Mouse (Mus musculus): ENCODE data around the gene Gss. TPM values are rescaled to one million over a fixed set of nuclear protein-coding genes. Genes with fewer than 3 reads are reported as not detected.
"Not testable (repeated sequence)": the region's sequence is repeated elsewhere in the genome, so short reads cannot be mapped to it uniquely, and the experiment has no call there.

Gene Gss
- total RNA-seq, 2 experiments from 2014 or later: 41.4 to 67.5 TPM

DNA sequence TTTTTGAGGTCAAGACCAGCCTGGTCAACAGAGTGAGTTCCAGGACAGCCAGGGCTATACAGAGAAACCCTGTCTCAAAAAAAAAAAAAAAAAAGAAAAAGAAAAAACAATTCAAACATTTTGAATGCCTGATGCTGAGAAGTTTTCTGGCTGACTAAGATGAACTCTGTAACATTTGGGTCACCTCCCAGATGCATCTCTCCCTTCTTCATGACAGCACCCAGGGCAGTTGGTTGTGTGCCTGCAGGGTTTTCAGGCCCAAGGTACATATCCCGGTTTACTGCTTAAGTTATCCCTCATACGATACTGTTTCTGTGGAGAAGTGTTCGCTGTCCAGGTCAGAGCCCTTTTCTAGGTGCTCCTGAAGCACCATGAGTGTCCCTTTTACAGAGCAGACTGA is 12.3 kb downstream of the Gss start:
- DNase-seq (ENCODE audit: low spot score in 2 of 2): no peak

DNA sequence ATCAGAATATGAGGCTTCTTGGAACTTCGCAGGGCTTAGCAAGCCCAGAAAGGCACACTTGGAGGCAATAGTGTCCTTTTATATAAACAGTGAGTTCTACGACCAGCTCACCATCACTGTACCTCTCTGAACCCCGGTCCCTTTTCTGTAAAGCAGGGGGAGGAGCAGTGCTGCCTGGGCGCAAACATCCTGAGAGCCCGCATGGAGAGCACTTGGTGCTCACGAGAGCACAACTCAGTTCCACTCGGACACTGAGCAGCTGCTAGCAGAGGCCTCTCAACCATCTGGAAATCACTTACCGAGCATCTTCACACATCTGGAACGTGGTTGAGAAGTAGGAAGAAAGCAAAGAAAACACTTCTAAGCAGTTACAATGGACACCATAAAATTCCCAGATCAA is 16.0 kb downstream of the Gss start:
- DNase-seq (ENCODE audit: low spot score in 2 of 2): no peak

DNA sequence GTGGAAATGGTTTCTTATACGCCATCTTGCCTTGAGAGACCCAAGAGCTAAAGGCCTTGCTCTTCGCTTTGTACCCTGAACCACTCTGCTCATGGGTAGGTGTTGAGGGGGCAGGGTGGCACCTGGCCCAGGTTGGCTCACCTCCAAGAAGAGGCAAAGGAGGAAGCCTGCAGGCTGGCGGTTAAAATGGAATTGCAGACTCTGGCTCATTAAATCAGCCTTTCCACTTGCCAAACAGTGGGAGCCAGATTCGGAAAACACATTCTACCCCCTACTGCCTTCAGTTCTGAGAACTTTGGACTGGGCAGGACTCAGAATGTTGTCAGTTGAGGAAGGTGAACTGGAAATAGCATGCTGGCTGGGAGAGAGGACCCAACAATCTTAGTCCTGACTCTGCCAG is 17.9 kb downstream of the Gss start:
- DNase-seq (ENCODE audit: low spot score in 2 of 2): no peak

DNA sequence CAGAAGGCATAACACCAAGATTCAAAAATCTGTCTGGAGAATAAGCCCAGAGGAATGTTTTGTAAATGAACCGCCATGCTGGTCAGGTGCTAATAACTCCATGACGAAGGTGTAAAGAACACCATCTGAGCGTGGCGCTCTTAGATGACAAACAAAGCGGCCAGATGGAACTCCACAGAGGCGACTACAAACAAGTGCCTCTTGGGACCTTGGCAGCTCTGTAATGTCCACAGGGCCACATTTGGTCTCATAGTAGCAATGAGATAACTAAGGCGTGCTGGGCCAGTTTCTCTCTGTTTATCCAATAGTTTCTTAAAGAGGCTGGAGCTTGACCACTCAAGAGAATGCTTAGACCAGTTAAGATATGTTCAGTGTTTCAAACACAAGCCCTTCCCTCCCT is 18.6 kb downstream of the Gss start:
- no peak for DNase-seq (ENCODE audit: low spot score in 2 of 2)

DNA sequence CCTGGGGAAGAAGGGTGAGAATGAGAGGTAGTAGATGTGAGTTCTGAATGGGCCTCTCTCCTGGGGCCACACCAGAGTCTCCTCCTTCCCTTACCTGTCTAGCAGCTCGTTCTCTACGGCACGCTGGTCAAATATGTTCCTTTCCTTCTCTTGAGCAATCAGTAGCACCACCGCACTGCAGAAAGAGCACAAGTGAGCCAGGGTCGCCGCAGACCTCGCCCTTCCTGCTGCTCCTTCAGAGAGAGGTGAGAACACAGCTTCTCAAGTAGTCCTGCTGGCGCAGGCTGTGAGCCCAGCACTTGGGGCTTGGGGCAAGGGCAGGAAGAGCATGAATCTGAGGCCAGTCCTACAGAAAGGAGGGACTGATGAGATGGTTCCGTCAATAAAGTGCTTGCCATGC is 19.6 kb downstream of the Gss start:
- DNase-seq (ENCODE audit: low spot score in 2 of 2): no peak

DNA sequence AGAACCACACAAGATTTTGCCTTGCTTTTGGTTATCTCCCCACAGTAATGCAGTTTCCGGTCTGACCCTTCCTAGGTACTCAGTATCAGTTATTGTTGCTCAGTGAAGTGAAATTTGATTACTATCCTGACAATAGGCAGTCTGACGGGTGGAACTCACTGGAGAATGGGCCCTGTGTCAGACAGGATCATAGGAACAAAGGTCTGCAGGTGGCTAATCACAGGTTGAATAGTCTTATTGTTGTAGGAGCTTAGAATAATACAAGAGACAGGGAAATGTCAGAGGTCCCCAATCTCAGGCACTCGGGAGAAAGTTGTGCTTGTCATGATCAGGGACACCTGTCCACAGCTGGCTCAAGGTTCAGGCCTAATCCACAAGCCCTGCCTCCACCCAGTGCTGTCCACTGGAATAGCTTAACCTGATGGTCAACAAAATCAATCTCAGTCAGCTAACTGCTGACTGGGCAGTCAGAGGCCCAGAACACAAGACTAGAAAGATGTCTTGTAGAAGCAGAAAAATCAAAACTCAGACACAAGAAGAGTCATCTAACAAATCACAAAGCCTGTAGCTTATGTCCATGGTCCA is 23.3 kb downstream of the Gss start:
- DNase-seq (ENCODE audit: low spot score in 2 of 2): no peak

DNA sequence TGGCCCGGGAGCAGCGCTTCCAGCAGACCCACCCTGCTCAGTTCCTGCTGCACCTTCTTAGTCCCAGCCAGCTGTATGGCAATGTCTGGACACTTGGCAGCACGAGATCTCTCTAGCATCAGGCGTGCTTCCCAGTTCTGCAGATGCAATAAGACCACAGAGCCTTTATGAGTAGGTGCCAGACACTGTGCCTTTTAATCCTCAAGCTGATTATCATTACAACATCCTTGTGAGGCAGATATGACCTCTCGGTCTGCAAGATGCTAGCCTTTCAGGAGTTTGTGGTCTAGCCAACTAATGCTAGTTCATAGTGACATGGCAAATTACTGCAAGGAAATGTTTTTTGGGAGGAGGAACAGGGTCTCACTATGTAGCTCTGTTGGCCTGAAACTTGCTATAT is 24.9 kb downstream of the Gss start:
- no peak for DNase-seq (ENCODE audit: low spot score in 2 of 2)

DNA sequence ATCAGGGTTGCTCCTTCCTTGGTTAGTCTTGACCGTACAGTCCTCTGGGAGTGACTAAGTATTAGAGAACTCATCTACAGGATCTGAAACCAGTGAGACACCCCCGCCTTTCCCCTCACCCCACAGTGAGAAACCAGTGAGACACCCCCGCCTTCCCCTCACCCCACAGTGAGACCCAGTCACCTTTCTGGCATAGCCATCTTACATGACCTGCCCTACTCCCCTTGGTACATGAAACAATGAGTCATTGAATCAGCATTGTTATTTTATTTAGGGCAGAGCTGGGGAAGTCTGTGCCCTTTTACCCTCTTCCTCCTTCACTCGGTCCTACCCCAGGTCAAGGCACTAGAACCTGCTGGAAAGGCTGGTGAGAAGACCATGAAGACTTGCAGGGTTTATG is 29.7 kb downstream of the Gss start:
- no peak for DNase-seq (ENCODE audit: low spot score in 2 of 2)

DNA sequence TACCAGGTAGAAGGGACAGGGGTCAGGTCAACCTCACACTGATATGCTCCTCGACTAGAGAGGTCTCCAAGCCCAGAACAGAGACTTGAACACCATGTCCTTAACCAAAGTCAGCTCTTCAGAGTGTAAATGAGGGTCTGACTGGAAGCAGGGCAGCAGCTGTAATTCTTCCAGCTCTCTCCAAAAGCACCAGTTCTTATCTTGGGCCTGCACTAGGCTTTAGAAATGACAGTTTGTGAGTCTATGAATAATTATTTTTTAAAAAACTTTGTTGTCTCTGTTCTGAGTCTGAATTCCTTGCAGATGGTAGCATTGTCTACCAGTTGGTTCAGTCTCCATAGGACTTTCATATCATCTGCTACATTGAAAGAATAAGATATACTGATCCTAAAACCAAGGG is 30.4 kb downstream of the Gss start:
- DNase-seq (ENCODE audit: low spot score in 2 of 2): no peak

DNA sequence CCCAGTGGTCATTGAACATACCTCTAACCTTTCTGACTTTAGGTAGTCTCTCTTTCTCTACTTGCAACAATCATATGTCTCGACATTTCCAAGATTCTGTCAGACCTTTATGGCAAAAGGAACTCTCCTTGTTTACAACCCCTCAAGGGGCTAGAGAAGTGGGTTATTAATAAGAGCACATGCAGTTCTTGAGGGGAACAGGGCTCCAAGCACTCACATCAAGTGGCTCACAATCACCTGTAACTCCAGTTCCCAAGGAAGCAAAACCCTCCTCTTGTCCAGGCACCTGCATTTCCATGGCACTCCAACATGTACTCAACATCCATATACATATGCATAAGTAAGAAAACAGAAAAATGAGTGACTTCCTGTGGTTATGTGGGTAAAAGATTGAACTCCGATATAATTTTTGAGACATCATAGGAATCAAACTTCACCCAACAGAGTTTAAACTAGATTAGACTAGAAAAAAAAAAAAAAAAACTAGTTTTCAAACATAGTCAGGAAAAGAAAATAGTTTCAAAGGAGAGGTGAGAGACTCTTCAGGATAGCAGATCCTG is 38.1 kb downstream of the Gss start:
- no peak for DNase-seq (ENCODE audit: low spot score in 2 of 2)

DNA sequence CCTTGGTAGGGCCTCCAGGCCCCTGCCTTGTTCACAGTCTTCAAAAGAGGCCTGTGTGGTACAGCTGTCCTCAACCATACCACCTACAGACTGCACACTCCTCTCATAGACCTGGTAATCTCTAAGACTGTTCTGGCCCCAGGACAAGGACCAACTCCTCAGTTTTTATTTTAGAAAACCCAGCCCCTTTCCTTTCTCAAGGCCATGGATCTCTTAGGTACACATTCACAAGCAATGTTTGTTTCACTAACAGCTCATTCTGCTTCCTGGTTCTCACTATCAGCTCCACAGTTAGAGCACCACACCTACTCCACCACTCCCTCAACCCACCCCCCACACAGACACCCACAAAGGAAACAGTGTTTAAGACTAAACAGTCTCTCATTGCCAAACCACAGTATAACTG is 39.7 kb downstream of the Gss start:
- no peak for DNase-seq (ENCODE audit: low spot score in 2 of 2)

DNA sequence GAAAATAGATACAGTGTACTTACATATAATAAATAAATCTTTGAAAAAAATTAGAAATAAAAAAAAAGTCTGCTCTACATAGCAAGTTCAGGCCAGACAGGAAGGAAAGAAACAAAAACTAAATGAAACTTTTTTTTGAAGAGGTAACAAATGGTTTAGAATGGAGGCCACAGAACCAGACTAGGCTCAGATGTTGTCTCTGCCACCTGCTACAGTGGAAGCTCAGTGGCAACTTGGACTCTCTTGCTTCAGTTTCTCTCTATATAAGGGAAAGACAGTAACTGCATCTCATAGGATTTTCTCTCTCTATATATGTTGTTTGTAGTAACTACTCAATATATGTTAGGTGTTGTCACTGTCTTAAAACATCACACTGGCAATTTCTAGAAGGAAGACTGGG is 40.3 kb downstream of the Gss start:
- no peak for DNase-seq (ENCODE audit: low spot score in 2 of 2)

DNA sequence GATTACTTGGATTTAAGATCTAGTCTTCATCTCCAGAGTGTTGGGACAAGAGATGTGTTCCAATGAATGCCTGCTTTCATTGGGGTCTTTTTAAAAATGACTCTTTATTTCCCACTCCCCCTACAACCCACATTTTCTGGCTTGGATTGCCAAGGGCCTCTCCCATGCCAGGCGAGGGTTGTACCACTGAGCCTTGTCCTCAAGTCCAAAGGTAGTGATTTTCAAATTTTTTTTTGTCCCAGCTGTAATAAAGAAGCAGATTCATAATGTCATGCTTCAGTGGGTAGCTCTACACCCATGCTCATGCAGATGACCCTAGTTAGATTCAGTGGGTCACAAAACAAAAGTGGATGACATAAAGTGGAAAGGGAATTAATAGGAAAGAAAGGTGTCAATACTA is 45.7 kb downstream of the Gss start:
- DNase-seq (ENCODE audit: low spot score in 2 of 2): no peak

DNA sequence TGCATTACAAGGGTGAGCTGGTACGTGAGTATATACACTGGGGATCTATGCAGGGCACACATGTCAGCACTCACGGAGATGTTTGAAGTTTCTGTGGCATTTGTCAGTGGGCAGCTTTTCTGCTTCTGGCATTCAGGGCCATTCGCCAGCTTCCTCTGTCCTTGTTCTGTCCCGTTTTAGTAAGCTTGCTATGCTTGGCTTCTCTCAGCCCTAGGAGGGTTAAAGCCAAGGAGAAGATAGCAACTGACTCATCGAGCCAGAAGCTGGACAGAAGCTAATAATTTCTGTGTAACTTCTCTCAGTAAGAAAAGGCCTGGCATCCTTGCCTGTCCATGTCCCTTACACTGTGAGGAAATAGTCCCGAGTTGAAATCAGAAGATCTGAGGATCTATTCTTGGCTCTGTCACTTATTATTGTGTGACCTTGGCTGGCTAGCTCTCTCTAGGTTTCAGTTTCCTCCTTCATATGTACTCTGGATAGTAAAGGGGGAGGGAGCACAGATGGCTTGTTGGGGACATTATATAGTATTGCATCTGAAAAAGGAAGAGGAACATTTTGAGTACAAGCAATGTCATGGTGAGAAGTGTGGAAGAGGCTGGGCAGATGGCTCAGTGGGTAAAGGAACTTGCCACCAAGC is 51.7 kb downstream of the Gss start:
- peak in 1 of 2 experiments; percentile 42 for DNase-seq (ENCODE audit: low spot score in 2 of 2)

DNA sequence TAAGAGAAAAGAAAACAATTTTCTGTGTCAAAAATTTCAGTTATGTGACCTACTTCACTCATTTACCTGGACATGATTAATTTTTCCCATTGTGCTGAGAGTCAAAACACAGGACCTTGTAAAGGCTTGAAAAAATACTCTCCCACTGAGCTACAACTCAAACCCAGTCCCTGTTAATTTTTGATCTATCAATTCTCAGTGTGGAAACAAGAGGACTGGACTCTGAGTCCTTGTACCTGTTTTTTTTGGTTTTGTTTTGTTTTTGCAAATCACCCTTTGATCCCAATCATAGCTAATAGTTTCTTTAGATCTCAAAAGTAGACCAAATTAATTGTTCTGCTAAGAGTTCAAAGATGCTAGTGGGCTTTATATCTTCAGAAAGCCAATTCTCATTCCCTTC is 52.9 kb downstream of the Gss start:
- no peak for DNase-seq (ENCODE audit: low spot score in 2 of 2)

DNA sequence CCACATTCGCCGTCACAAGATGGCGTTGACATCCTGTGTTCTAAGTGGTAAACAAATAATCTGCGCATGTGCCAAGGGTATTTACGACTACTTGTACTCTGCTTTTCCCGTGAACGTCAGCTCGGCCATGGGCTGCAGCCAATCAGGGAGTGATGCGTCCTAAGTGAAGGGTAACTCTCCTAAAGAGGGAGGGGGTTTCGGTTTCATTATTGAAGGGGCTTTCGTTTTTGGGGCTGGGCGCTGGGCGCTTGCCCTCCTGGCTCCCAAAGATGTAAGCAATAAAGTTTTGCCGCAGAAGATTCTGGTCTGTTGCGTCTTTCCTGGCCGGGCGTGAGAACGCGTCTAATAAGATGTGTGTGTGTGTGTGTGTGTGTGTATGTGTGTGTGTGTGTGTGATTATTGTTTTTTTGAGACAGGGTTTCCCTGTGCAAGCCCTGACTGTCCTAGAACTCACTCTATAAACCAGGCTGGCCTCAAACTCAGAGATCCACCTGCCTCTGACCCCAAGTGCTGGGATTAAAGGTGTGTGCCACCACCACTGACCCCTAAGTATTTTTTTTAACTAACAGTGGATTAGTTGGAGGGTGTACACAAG is 54.0 kb downstream of the Gss start:
- not testable (repeated sequence) for DNase-seq (ENCODE audit: low spot score in 2 of 2)

DNA sequence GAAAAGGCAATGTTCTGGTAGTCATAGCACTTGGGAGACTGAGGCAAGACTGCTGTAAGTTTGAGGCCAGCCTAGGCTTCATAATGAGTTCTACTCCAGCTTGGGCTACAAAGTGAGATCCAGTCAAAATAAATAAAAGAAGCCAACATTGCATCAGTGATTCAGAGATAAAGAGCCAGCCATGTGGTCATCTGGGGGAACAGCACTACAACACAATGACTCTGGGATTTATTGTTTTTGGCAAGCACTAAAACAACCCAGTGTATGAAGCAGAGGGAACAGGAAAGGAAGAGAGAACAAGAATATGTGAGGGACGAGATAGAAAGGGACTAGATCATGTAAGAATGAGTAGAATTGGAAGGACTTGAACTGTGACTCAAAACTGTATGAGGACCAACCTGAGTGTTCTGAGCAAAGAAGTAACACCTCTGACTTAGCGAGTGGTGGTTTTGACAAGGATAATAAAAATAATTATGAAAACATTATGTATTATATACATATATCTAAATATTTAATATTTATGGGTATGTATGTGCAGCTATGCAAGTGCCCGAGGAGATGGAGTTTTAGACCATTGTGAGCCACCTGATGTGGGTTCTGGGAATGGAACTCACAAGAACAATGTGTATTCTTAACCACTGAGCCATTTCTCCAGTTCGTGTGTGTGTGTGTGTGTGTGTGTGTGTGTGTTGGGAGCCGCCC is 54.7 kb downstream of the Gss start:
- no peak for DNase-seq (ENCODE audit: low spot score in 2 of 2)

DNA sequence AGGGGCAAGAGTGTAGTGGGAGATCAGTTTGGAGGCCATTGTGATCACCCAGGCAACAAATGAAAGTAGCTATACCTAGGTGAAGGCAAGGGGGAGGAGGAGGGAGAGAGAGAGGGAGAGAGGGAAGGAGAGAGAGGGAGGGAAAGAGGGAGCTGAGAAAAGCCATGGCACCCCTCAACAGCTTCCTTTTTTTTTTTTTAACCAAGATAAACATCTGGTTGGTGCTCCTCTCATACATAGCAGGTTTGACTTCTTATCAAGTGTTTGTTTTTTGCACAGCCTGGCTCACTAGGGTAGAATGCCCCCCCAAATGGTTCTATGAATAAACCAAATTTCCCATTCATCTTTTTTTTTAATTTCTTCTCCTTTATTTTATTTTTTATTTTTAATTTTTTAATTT is 56.3 kb downstream of the Gss start:
- DNase-seq (ENCODE audit: low spot score in 2 of 2): no peak

DNA sequence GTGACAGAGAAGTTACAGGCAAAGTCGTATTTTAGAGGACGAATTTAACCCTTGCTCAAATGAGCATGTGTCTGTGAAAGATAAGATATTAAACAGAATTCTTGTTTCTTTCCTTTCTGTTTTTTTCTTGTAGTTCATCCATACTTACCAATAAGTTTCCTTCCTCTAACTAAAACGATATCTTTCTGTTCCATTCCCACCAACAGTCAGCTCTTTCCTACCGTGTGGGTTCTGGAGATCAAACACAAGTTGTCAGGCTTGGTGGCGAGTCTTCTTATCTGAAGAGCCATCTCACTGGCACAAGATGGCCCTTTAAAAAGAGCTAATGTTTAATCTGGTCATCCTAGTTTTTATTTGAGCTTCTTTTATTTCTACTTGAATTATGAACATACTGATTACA is 65.2 kb downstream of the Gss start:
- DNase-seq (ENCODE audit: low spot score in 2 of 2): no peak

DNA sequence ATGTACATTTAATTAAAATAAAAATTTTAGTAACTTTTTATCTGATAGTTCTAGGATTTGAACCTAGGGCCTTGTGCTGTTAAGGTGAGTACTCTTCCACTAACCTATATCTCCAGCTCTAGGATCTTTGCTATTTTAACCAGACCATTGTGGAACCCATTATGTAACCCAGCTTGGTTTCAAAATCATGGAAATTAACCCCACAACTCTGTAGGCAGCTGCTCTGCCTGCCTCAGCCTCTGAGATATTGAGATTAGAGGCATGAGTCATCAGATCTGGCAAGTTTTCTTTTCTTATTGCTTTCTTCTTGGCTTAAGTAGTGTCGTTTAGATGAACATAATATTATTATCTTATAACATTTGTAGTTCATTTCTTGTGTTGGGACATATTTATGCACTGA is 68.2 kb downstream of the Gss start:
- no peak for DNase-seq (ENCODE audit: low spot score in 2 of 2)

DNA sequence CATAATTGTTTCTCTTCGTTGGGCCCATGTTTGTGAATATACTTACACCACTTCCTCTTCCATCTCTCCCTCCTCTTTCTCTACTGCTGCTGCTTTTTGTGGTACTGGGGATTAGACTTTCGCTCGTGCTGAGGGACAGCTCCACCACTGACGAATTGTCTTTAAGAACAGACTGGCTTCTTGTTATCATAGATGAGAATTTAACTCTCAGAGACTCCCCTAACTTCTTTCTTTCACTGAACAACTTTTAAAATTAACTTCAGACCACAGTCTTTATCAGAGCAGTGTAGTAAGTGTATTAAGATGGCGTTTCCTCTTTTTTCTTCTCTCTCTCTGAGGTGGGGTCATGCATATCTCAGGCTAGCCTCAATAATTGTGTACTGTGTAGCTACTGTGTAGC is 68.9 kb downstream of the Gss start:
- DNase-seq (ENCODE audit: low spot score in 2 of 2): no peak
